Mouse (Mus musculus): ENCODE measurements around the gene Vmn2r83.

DNA sequence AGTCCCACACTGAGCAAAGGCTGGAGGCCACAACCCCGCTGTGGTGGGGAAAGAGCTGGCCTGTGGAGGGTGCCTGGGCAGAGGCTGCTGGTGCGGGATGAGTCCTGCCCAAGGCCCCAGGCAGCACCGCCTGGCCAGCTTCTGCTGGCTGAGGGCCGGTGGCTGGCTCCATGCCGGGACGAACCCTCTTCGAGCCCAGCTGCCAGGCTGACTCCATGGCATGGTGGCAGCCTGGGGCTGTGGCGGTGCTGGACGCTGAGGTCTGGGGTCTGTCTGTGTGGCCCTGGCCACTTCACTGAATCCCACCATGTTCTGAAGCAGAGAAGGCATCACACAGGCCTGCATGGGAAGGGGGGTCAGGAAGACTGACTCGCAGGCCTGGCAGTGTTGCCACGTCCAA, 72.2 kb downstream of the Vmn2r83 start:
- TF ChIP-seq CTCF (IDR thresholded peaks at IDR 0.05; ENCODE audit: low read depth): no peak
- TF ChIP-seq EP300 (optimal IDR thresholded peaks at IDR 0.05): no peak
